Mouse (Mus musculus) liver (tissue): ENCODE measurements around the gene Cenpb.
"Not testable (repeated sequence)": the region's sequence is repeated elsewhere in the genome, so short reads cannot be mapped to it uniquely, and the experiment has no call there.

Experiments
- DNase-seq: peaks from one replicate; pipeline ENCODE4 v3.0.0-alpha.2; 2020; ENCODE audit warnings: mixed read lengths

Cenpb gene

DNA sequence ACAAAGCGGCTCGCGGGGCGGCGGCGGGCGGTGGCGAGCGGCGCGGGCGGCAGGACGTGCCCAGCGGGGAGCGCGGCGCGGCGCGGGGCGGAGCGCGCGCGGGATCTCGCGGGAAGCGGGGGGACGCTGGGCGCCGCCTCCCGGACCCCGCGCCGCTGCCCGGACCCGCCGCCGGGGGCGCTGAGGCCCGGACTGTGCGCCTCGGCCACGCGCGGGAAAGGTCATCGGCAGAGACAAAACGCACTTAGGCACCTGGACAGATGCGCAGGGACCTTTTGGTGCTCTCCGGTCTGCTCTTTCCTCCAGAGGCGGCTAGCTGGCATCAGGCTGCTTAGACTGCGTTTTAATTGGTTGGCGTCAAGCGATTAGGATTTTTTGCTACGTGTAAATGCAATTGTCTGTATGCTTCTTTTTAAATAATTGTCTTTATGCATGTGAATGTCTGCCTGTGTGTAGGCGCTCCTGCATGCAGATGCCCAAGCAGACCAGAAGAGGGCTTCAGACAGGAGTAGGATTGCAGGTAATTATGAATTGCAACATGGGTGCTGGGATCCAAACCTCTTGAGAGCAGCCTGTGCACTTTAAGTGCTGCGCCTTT lies at the start of gene Cenpb:
Gene Cenpb, minus strand, starts transcription at position 78 of the 598 bp plus-strand sequence.
- DNase-seq, result peak; percentile 84

DNA sequence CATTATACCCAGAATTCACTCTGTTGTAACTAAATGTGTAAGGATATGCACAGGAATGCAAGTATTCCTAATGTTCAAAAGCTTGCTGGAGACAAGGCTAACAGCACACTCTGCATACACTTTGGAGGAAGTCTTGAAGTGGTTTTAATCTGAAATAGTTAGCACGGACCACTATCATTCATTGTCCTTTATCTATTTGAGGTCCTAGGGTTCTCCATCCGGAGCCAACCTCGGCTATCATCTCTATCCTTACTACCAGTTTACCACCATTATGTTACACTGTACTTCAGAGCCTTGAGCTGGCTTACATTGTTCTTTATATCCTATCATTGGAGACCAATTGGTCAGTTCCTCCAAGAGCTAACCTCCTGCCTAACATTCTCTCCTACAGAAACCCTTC lies 47.4 kb upstream of the Cenpb start:
- no peak for DNase-seq

DNA sequence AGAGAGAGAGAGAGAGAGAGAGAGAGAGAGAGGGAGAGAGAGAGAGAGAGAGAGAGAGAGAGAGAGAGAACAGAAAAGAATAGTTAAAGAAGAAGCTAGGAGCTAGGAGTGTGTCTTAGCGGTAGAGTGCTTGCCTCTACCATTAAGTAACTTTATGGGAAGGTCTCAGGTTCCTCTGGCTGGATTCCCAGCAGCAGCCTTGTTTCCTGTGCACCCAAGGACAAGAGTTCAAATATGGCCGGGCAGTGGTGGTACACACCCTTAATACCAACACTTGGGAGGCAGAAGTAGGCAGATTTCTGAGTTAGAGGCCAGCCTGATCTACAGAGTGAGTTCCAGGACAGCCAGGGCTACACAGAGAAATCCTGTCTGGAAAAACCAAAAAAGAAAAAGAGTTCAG lies 46.8 kb upstream of the Cenpb start:
- DNase-seq, result not testable (repeated sequence)

DNA sequence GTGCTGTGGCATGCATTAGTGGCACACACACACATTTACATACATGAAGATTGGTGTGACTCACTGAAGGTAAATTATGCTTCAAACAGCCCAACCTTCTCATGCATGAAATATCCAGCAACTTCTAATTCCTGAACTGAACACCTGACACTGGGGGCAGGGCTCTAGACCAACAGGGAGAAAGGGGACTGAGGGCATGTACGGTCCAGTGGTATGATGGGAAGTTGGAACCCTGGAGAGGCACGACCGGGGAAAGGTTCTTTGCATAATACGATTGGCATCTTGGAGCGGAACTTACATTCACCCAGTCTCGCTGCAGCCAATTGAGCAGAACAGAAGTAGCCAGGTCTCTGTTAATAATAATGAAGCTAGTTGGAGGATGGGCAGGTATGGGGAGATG lies 45.3 kb upstream of the Cenpb start:
- DNase-seq, result no peak

DNA sequence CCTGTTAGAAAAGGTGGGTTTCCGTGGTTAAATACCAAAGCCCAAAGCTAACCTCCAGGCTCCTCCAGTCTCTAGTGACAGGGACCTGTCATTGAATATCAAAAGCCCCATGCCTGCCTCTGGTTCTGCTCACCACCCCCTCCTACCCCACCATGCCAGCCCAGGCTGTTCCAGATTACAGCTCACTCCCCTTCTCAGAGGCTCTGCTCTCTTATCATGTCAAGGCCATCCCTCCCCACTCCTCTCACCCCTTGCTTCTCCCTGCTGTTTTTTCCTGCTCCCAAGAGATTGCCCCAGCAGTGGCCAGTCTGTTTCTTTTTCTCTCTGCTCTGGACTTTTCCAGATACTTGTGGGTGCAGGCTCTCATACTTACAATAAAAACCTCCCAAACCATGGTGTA lies 43.7 kb upstream of the Cenpb start:
- DNase-seq, result peak; percentile 90

DNA sequence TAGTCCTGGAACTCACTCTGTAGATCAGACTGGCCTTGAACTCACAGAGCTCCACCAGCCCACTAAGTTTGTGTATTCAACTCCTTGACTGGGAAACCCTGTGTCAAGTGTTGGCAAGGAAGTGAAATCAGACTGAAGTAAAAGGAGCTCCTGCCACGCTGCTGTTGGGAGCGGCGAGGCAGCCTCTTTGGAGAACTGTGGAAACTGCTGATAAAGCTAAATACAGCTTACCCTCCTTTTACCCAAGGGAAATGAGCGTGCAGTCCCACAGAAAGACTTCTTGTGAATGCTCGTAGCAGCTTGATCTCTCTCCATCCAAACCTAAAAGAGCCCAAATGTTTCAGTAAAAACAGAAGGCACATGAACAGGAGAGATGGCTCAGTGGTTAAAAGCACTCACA lies 42.7 kb upstream of the Cenpb start:
- peak; percentile 80 for DNase-seq

DNA sequence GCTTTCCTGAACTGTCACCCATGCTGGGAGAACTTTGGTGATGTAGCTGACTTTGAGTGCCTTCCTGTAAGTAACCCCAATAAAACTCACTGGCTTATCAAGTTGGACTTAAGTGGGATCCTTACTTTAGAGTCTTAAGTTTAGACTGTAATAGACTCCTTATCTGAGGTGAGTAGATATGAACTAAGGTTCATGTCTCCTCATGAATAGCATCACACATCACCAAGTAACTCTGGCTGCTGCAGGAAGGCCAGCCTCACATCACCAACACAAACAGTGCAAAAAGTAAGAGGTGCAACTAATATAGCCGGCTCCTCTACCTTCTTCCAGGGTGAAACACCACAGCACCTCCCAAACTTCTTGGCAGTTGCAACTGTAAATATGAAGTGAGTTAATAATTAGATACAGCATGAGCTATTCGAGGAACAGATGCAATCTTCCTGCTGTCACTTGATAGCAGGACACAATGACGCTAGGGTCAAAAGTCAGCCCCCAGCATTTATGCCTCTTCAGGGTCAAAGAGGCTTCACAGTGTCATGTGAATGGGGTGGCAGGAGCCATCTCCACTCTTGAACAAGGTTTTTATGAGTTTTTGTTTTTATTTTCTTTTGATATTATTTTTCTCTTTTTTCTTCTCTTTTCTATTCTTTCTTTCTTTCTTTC lies 42.1 kb upstream of the Cenpb start:
- DNase-seq, result no peak

DNA sequence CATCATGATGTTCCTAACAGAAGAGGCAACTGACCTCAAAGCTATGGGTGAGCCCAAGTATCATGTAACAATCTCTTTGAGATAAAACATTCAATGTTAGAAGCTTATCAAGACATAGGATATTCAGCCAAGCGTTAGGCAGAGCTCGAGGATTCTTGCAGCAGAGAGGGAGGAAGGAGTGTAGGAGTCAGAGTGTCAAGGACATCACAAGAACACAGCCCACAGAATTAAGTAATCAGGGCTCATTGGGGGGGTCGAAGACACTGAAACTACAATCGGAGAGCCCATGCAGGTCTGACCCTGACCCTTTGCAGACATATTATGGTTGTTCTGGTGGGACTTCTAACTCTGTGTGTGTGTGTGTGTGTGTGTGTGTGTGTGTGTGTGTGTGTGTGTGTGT lies 40.2 kb upstream of the Cenpb start:
- no peak for DNase-seq

DNA sequence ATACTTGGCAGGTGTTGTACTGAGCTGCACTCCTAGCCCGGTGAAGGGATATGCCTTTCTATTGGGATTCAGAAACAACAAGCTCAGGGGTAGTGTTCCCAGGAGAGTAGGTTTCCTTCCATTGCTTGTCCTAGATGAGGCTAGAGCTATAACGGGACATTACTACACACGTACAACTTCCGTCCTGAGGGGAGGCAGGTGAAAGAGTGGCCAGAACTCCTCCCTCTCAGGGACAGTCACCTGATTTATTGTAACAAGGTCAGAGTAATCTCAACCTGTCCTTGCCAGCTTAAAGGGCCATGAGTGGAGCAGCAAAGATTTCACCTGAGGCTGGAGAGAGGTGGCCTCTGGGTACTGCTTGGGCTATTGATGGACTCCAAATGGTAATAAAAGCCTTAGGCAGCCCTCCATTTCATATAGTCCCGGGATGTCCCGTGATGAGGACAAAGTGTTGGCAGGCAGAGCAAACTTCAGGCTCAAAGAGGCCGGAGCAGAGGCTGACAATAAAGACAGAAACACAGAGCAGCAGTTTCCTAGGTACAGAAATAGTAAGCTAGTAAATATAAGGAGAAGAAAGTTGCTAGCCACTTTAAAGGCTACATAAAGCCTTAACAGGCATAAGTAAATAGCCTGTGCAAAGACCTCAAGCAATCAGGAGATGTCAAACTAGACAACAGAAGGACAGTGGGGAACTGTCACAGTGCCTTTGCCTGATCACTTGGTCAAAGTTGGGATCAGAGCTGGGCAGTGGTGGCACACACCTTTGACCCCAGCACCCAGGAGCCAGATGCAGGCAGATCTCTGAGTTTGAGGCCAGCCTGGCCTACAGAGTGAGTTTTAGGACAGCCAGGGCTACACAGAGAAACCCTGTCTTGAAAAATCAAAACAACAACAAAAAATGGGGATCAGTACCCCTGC lies 36.3 kb upstream of the Cenpb start:
- DNase-seq, result no peak

DNA sequence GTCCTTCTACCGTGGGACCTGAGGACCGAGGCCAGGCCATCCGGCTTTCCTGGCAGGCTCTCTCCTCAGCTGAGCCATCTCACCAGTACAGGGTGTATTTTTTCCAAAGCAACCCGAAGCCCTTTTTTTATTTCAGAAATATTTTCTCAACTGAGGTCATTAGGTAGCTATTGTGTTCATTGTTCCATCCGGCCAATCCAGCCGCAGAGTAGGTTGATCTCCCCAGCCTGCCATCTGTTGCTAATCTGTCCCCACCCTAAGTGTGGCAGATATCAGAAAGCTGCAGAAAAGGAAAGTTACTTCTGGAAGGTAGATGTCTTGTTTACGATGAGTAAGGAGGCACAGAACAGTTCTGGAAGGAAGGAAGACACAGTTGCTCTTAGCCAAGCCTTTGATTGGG lies 33.9 kb upstream of the Cenpb start:
- peak; percentile 83 for DNase-seq

DNA sequence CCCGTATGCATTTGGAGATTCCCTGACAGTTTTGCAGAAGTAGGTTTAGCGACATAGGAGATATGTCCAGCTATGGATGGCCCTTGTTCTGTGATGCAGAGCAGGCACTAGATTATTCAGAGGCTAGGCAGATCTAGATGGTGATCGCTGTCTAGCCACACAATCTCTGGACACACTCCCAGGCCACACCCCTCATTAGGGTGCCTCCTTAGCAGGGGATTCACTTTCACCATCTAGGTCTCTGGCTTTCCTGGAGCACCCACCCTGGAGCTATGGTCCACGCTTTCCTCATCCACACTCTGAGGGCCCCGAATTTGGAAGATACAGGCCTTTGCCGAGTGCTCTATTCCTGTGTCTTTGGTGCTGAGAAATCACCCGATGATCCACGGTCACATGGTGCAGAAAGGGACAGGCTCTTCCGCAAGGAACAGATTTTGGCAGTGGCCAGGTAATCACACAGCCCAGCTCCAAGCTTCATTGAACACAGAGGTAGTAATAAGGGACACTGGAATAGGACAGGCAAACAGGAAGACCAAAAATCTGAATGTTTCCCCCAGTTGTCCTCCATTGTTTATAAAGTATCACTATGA lies 31.3 kb upstream of the Cenpb start:
- DNase-seq, result peak; percentile 76

DNA sequence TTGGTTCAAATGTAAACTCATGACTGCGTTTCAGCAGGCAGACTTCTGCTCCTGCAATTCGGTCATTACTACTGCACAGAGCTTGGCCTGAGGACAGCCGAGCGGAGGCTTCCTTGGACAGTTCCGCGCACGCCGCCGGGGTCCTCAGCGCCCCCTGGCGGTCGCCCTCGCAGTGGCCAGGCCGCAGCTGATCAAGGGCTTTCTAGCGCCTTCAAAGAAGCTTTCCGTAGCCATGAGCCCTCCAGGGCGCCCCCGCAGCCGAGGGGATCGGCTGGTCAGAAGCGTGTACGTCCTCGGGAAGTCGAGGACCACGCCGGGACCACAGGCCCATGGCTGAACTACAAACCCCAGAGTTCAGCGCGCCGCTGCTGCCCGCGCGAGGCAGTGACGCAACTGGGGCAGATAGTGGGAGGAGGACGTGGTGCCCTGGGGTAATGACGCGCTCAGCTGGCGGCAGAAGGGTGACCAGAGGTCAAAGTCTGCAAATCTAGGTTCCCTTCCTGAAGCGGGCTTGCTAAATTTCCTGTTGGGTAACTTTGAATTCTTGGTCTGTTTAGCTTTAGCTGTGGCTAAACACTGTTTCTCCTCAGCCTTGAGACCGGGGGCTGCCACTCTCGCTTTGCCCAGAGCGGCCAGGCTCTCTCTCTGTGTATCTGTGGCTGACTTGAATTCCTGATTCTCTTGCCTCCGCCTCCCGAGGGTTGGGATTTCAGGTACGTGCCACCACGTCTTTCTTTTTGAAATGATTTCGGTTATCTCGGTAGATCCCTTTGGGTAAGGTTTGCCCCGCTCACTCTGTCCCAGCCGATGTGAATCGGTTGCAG lies 30.3 kb upstream of the Cenpb start:
- peak; percentile 96 for DNase-seq

DNA sequence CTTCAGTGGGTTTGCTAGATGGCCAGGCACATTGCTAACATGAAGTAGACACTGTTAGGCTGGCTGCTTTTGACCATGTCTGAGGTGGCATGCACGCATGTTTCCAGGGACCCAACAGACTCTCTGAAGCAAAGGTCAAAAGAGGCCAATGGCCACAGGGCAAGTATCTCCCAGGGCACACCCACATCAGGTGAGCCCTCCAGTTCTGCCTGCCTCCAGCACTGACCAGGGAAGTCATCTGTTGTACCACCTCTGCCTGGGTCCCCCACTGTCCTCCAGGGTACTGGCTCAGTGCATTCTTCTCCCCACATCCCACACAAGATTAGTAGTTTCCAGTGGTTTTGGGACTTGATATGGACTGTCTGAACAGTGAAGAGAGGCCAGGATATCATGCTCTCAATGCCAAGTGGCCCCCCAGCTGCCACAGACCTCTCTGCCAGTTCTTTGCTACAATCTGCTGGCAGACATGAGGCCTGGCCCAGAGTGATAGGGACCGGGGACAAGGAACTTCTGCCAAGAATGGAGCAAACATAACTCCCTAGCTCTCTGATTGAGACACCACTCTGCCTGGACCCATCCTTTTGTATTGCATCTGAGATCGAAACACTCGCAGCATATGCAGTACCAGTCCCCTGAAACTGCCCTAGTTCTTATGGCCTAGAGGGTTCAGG lies 29.4 kb upstream of the Cenpb start:
- peak; percentile 65 for DNase-seq

DNA sequence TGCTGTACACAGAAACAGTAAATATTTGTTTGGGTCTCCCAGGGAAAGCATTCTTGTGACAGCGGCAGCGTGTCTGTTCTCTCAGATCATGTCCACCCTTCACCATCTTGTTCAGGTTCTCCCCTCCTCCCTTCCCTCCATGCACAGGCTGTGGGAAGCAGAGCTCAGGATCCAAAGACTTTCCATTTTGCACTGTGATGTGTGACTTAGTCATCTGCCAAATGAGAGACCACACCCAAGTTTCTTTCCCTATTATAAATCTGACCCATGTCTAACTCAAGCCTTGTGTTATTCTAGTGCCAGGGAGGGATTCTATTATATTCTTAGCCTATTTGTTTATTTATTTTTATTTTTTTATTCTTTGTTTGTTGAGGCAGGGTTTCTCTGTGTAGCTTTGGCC lies 28.5 kb upstream of the Cenpb start:
- no peak for DNase-seq

DNA sequence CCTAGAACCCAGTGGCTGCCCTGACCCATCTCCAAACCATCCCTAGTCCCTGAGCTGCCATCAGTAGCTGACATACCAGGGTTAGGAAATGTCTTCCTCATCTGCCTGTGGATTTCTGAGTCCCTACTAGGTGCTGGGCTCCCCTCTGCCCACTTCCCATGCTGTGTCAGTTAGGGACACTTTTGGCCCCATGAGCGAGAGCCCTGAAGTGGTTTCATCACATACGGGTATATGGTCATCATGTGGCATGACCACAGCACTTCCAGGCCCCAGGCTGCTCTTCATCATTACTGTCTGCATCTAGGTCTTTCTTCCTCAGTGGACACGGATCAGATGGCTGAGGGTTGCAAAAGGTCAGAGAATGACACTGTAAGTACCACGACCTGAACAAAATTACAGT lies 26.9 kb upstream of the Cenpb start, which contains the start of gene Ap5s1:
Gene Ap5s1, plus strand, starts transcription at position 301 of the 400 bp plus-strand sequence.
- no peak for DNase-seq

DNA sequence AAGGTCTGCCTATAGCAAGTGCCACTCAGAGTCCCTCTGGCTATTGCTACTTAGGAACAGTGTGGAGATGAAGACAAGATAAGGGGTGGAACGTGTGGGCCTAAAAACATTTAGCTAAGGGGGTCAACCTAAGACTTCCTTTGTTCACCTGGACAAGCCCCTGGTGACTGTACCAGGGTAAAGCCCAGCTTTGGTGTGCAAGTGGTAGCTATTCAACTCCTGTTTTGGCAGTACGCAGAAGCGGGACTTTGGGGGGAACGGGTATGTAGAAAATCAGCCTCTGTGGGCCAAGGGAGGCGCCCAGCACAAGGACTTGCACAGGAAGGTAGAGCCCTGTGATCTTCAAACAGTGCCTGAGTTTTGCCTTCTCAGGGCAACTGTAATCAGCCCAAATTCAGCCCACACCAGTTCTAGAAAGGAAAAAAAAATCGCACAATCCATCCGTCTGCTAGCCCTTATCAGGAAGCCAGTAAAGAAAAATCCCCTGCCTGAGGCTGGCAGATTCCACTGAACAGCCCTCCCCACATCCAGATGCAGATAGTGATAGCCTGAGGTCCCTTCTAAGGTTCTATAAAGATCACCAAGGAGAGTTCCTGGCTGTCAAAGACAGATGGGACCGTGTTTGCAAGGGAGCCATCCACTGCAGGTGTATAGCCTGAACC lies 25.8 kb upstream of the Cenpb start:
- DNase-seq, result peak; percentile 84

DNA sequence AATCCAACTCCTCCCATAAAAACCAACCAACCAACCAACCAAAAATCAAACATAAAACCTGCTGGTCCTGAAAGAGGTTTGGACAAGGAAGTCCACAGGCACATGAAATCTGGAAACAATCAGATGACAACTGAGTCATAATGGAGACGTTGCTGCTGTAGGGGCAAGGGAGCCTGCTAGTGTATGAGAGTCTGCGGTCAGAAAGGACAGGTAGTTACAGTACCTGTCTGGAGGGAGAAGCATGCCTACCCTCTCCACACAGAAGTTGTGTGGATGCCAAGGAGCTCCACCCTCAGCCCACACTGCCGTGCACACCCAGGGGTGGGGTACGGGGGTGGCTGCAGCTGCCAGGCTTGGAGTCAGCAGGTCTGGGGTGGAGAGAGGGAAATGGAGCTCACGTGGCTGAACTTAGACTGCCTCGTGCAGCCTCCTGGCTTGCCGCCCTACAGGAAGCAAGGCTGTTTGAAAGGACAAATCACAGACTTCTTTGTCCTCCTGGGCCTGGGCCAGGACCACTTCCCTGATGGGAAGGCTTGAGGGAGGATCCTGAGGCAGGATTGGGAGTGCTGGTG lies 24.6 kb upstream of the Cenpb start:
- peak; percentile 85 for DNase-seq

DNA sequence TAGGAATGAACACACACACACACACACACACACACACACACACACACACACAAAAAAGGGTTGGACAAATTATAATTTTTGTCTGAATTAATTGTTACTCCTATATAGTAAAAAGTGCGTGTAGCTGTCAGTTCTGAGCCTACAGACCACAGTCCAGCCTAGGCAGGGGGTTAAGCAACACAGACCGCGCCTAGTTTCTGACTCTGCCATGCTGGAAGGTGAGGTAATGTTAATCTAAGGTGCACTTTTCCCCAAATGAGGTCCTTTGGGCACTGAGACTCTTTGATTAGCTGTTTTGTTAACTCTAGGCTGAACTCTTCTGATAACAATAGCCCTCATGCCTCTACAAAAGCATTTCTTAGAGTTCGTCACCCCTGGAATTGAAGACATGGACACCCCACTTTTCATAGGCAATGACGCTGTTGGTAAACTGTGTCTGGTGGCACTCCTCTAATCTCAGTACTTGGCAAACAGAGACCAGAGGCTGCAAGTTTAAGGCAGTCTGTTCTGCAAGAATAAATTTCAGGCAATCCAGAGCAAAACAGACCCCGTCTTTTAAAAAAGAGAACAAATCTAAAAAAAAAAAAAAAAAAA lies 24.0 kb upstream of the Cenpb start:
- no peak for DNase-seq

DNA sequence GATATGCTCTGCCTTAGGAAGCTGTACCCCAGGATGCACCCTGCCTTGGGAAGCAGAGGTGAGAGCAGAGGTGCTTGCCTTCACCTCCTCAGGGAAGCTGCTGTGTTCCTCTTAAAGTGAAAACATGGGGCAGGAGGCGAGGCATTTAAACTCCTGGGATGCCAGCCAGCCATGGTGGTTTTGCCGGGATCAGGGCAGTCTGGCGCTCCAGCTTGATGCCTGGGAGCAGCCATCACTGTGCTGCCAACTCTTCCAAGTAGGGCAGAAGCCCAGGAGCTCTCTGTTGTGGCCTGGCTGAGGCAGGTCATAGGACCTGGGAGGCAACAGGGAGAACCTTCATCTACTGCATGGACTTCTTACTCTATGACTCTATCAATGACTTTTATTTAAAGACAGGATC lies 21.4 kb upstream of the Cenpb start:
- DNase-seq, result no peak

DNA sequence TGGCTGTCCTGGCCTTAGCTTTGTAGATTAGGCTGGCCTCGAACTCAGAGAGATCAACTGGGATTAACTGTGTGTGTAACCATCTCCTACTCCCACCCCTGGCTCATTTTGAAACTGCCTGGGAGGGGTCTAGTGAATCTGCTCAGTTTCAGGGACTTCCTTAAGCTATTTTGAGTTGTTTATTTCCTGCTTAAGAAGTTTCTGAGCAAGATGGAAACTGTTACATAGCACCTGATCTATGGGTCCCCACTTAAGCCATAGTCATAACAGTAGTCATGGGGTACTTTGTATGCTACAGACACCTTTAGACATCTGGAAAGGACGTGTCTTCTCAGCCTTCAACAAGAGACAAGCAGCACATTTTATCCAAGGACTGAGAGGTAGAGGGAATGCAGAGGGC lies 20.8 kb upstream of the Cenpb start:
- DNase-seq, result no peak
